Mouse (Mus musculus) ES-E14 (cell line): ENCODE results near the gene Hormad2.

Experiments used
- CHD2 ChIP-seq: IDR thresholded peaks from 2 replicates; pipeline ENCODE4 v1.6.1; 2014; ENCODE audit warnings: mild to moderate bottlenecking, low read depth, low read length, inconsistent platforms
- HCFC1 ChIP-seq: IDR thresholded peaks from 2 replicates; pipeline ENCODE4 v1.6.1; 2012; ENCODE audit warnings: low read length, inconsistent platforms, borderline replicate concordance; ENCODE audit not compliant: insufficient read depth
- MAFK ChIP-seq: IDR thresholded peaks from 2 replicates; pipeline ENCODE4 v1.6.1; 2014; ENCODE audit warnings: mild to moderate bottlenecking, low read depth, low read length, inconsistent platforms; ENCODE audit not compliant: insufficient read depth
- ZNF384 ChIP-seq: IDR thresholded peaks from 2 replicates; pipeline ENCODE4 v1.6.1; 2012; ENCODE audit warnings: low read depth, low read length, inconsistent platforms

DNA sequence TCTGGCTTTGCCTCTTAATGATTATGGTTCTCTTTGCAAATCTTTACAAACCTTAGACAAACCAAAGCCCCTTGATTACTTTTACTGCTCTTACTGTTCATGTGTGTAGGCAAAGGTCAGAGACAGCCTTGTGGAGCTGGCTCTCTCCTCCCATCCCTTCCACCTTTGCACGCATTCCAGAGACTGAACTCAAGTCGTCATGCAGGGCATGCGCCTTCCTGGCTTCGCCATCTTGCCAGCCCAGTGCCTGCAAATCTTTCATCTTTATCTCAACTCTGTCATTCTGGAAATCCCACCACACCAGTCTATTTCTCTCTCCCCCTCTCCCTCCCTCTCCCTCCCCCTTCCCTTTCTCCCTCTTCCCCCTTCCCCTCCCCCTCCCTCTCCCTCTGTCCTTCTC lies 120.0 kb downstream of the Hormad2 start:
- TF ChIP-seq CHD2 (no peak), ZNF384 (no peak), MAFK (no peak), HCFC1 (no peak)
